Mouse (Mus musculus) liver, embryonic 11.5 days (tissue): ENCODE measurements at regions not wholly inside any gene's neighbourhood (a gene's known extent, or its start where the extent isn't known, plus 50 kb on each side); places are given as distances from the start of the nearest gene placed in this dataset.

ENCODE experiments used
- ATAC-seq: fragments of 200-750 bp; cut with Nextera tagmentation; replicated peaks from 2 replicates; pipeline ENCODE4 v1.8.0; 2017; ENCODE audit warnings: moderate number of reproducible peaks, mild to moderate bottlenecking, moderate TSS enrichment, moderate library complexity; ENCODE audit not compliant: low FRiP score
- DNase-seq: peaks from one replicate; pipeline ENCODE4 v3.0.0-alpha.2; 2017; ENCODE audit warnings: low spot score
- H3K27ac ChIP-seq: fragments of 300-500 bp; sonication (generic); 2 replicates; pipeline ENCODE4 v1.5.1; 2014; ENCODE audit warnings: mild to moderate bottlenecking, low read depth, low read length, control low read depth
- H3K27me3 ChIP-seq: fragments of 300-500 bp; sonication (generic); replicated peaks from 2 replicates; pipeline ENCODE4 v1.6.1; 2014; ENCODE audit warnings: low read length, mixed read lengths; ENCODE audit not compliant: control insufficient read depth, insufficient read depth
- H3K36me3 ChIP-seq: fragments of 300-500 bp; sonication (generic); 2 replicates; pipeline ENCODE4 v1.6.1; 2014; ENCODE audit warnings: mild to moderate bottlenecking, low read length, moderate library complexity, mixed read lengths; ENCODE audit not compliant: control insufficient read depth, insufficient read depth
- H3K4me1 ChIP-seq: fragments of 300-500 bp; sonication (generic); replicated peaks from 2 replicates; pipeline ENCODE4 v1.6.1; 2014; ENCODE audit warnings: low read length, mixed read lengths; ENCODE audit not compliant: control insufficient read depth, insufficient read depth
- H3K4me2 ChIP-seq: fragments of 300-500 bp; sonication (generic); 2 replicates; pipeline ENCODE4 v1.6.1; 2014; ENCODE audit warnings: mild to moderate bottlenecking, control low read depth, moderate library complexity
- H3K4me3 ChIP-seq: fragments of 300-500 bp; sonication (generic); 2 replicates; pipeline ENCODE4 v1.5.1; 2014; ENCODE audit warnings: low read depth, low read length, control low read depth
- H3K9ac ChIP-seq: fragments of 300-500 bp; sonication (generic); 2 replicates; pipeline ENCODE4 v1.6.1; 2014; ENCODE audit warnings: low read depth, low read length, control low read depth
- H3K9me3 ChIP-seq: fragments of 300-500 bp; sonication (generic); 2 replicates; pipeline ENCODE4 v1.6.1; 2016; ENCODE audit warnings: low read length, inconsistent platforms, mixed read lengths; ENCODE audit not compliant: control insufficient read depth
- WGBS: fragments of 180-500 bp; shearing (Covaris S2); extraction: QIAGEN DNeasy Blood & Tissue Kit; methylation state at CpG from one replicate; pipeline ENCODE4 v1.1.7; 2014; 5-methylcytosine and 5-hydroxymethylcytosine counted together

DNA sequence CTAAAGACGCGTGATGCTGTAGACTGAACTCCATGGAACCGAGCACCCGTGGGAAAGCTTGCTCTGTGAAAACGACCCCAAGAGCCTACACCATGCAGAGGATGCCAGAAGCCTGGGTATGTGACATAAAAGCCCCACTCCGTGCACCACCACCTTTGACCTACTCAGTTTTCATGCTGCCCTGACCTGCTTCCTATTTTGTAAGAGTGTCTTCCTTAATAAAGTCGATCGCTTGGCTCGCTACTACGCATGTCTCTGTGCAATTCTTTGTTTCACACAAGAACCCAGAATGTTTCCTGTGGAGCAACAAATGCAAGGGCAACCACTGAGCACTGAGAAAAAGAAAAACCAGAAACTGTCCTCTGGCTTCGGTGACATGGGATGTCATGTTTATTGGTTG lies 60.5 kb downstream of the Sec61b start:
- H3K9me3 ChIP-seq, result no peaks in the 10 kb centered on the region
- no peak for ATAC-seq
- no peaks in the 10 kb centered on the region for H3K4me1 ChIP-seq
- no peaks in the 10 kb centered on the region for H3K27me3 ChIP-seq
- DNase-seq, result no peak
- no peak overlapping the region for H3K27ac ChIP-seq
- no peak overlapping the region for H3K4me3 ChIP-seq
- H3K4me2 ChIP-seq, result no peak overlapping the region
- WGBS, result 88% methylated on average over 11 of the region's 11 CpGs
- H3K36me3 ChIP-seq, result no peaks in the 10 kb centered on the region
- no peak overlapping the region for H3K9ac ChIP-seq

DNA sequence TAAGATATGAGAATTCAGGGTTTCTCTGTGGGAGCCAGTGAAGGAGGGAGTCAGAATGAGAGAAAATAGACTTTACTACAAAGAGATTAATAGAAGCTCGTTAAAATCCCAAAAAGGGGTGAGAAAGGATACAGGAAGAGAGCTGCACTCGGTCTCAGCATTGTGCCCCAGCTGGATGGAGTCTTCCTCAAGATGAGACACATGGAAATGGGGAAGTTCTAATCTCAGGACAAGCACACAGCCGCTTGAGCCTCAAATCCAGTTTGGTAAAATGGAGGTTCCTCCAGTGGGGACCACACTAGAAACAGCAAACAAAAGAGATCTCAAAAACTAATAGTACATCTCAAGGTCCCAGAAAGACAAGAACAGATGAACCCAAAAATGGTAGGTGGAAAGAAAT lies 93.2 kb downstream of the Sec61b start:
- no peak overlapping the region for H3K9ac ChIP-seq
- no peak for DNase-seq
- no peaks in the 10 kb centered on the region for H3K4me1 ChIP-seq
- no peak overlapping the region for H3K4me3 ChIP-seq
- ATAC-seq, result no peak
- 52% methylated on average over 3 of the region's 3 CpGs for WGBS
- H3K9me3 ChIP-seq, result no peaks in the 10 kb centered on the region
- no peak overlapping the region for H3K4me2 ChIP-seq
- H3K27ac ChIP-seq, result no peak overlapping the region
- H3K36me3 ChIP-seq, result no peaks in the 10 kb centered on the region
- no peaks in the 10 kb centered on the region for H3K27me3 ChIP-seq

DNA sequence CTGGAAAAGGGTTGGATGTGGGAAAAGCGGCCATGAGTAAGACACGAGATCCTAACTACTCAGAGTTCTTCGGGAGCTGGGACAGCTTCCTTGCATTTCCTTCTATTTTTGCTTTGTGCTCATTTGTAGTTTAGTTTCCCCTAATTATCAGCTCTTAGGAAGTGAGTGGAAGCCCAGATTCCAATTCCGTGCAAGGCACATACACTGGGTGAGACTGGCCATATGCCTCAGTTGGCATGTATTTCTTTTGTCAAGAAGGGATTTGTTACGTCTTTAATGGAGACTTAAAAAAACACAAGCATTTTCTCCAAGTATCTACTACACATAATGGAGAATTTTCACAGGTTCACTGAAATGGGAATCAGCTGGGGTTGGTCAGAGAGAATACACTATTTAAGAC lies 96.4 kb downstream of the Sec61b start:
- ATAC-seq (no peak), DNase-seq (no peak)
- Histone ChIP-seq H3K36me3 (no peaks in the 10 kb centered on the region), H3K4me2 (no peak overlapping the region), H3K4me1 (no peaks in the 10 kb centered on the region), H3K27ac (no peak overlapping the region), H3K27me3 (0 out of 2 replicates have a peak, but pooled peaks cover 2% of the 10 kb centered on the region), H3K9me3 (no peaks in the 10 kb centered on the region), H3K4me3 (no peak overlapping the region), H3K9ac (no peak overlapping the region)
- WGBS, result 85% methylated on average over 5 of the region's 5 CpGs

DNA sequence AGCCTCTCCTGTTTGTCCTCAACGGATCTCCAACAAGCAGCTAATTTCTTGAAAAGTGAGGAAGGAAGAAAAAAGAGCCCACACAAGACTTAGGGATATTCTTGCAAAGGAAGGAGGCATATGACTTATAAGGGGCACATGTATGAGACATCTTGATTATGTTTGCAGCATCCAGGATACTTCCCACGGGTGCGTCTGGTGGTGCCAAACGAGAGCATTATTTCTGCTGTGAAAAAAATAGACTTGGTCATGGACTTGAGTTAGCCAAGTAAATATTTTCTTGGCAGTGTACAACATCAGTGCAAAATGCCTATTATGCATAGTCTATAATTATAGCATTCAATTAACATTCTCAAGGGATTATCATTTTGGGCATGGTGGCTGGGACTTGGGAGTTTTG lies 101.6 kb downstream of the Sec61b start:
- no peak overlapping the region for H3K4me3 ChIP-seq
- ATAC-seq, result no peak
- H3K4me2 ChIP-seq, result no peak overlapping the region
- DNase-seq, result no peak
- WGBS, result 83% methylated on average over 4 of the region's 4 CpGs
- no peaks in the 10 kb centered on the region for H3K4me1 ChIP-seq
- H3K9ac ChIP-seq, result no peak overlapping the region
- H3K27ac ChIP-seq, result no peak overlapping the region
- 0 out of 2 replicates have a peak, but pooled peaks cover 2% of the 10 kb centered on the region for H3K27me3 ChIP-seq
- H3K36me3 ChIP-seq, result no peaks in the 10 kb centered on the region
- H3K9me3 ChIP-seq, result no peaks in the 10 kb centered on the region

DNA sequence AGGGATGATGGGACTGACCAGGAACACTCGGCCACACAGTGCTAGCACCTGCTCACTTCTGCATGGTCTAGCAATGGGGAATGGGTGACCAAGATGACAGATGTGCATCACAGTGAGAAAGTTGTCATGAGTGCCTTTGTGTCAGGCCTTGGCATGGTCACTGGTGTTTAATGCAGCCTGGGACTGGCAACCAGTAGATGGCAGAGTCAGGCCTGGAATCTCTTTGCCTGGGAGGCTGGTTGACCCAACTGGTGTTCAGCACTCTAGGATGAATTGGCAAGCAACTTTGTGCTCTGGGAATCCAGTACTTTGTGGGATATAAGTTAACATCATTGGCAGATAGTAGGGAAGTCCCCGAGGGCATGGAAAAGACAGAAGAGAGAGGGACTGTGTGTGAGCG lies 103.0 kb downstream of the Sec61b start:
- Histone ChIP-seq H3K4me1 (no peaks in the 10 kb centered on the region), H3K9me3 (no peaks in the 10 kb centered on the region), H3K4me3 (no peak overlapping the region), H3K27ac (no peak overlapping the region), H3K36me3 (no peaks in the 10 kb centered on the region), H3K4me2 (no peak overlapping the region), H3K9ac (no peak overlapping the region), H3K27me3 (0 out of 2 replicates have a peak, but pooled peaks cover 2% of the 10 kb centered on the region)
- DNase-seq (no peak), ATAC-seq (no peak)
- 79% methylated on average over 3 of the region's 3 CpGs for WGBS

DNA sequence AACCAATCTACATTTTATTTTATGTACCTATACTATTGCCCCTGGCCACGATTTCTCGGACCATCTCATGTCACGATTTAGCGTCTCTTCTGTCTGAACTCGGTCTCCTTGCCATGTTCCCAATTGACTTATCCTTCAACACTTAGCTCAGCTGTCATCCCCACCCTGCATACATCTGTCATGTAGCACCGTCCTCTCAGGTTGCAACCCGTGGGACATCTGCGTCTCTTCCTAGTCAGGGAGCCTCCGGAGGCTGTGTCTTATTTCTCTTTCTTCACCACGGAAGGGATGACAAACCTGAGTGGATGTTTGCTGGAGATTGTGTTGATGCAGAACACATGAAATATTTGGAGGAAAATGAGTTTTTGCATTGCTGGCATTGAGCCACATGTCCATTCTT lies 104.2 kb downstream of the Sec61b start:
- Histone ChIP-seq H3K27me3 (0 out of 2 replicates have a peak, but pooled peaks cover 2% of the 10 kb centered on the region), H3K27ac (no peak overlapping the region), H3K4me3 (no peak overlapping the region), H3K36me3 (no peaks in the 10 kb centered on the region), H3K4me1 (no peaks in the 10 kb centered on the region), H3K4me2 (no peak overlapping the region), H3K9me3 (no peaks in the 10 kb centered on the region), H3K9ac (no peak overlapping the region)
- DNase-seq (no peak), ATAC-seq (no peak)
- 81% methylated on average over 10 of the region's 10 CpGs for WGBS

DNA sequence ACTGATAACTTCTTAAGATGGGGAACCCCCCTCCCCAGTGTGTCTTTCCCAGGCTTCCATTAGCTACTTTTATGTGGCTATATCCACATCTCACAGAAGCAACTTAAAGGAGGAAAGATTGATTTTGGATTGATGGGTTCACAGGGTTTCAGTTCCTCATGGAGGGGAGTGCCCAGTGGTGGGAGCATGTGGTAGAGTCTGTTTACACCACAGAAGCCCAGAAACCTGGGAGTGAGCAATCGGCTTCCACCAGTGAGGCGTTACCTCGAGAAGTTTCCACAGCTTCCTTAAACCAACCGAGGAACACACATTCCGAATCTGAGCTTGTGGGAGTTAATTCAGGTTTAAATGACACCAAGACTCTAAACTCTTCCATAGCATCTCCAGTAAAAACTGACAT lies 106.1 kb downstream of the Sec61b start:
- WGBS, result 81% methylated on average over 5 of the region's 5 CpGs

DNA sequence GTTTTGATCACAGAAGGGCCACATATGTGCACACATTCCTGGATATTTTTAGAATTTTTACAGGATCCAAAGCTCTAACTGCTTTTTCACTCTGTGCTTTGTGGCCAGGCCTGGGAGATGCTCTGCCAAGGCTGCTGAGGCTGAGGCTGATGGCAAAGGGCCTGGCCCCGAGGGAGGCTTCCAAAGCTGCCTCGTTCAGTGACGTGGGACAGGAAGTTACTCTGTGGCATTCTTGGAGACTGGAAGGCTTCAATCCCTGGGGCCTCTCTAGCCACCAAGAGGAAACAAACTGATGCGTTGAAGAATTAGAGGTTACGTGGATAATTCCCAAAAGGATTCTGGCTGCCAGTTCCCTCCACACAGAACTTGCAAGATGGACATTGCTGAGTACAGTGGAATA lies 112.8 kb downstream of the Sec61b start:
- Histone ChIP-seq H3K27me3 (no peaks in the 10 kb centered on the region), H3K4me3 (no peak overlapping the region), H3K9ac (no peak overlapping the region), H3K9me3 (no peaks in the 10 kb centered on the region), H3K4me1 (no peaks in the 10 kb centered on the region), H3K36me3 (no peaks in the 10 kb centered on the region), H3K4me2 (no peak overlapping the region), H3K27ac (no peak overlapping the region)
- no peak for DNase-seq
- 48% methylated on average over 5 of the region's 5 CpGs for WGBS
- ATAC-seq, result no peak

More for the DNA sequence above, 106.1 kb downstream of the Sec61b start:
- DNase-seq (no peak), ATAC-seq (no peak)
- Histone ChIP-seq H3K27me3 (no peaks in the 10 kb centered on the region), H3K27ac (no peak overlapping the region), H3K9ac (no peak overlapping the region), H3K4me2 (no peak overlapping the region), H3K4me1 (no peaks in the 10 kb centered on the region), H3K36me3 (no peaks in the 10 kb centered on the region), H3K4me3 (no peak overlapping the region), H3K9me3 (no peaks in the 10 kb centered on the region)

DNA sequence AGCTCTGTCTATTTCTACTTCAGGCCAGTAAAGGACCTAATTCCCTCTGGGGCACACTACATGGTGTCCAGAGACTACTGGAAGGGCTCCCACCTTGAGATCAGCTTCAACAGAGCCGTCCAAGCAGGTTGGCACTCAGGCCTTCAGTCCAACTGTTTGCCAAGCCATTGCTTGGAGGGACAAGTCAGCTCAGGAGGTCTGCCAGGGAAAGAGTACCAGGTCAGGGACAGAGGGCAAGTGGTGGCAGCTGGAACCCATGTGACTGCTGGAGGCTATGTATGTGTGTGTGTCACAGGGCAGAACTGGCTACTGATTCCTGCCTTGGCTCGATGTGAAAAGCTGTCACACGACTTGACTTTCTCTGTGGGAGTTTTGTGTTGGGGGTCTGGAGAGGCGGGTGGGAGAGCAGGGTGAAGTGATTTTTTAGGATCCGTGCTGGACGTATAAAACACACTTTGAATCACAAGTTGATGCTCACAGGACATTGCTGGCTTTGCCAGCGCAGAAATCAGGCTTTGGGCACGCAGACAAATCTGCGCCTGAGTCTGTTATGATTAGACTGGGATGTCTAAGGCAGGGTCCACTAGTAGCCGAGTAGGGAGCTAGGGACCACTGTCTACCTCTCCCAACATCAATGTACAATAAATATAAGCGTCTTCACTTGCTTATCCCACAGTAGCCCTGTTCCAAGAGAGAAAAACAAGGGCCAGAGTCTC lies 118.0 kb downstream of the Sec61b start:
- Histone ChIP-seq H3K9ac (no peak overlapping the region), H3K27me3 (no peaks in the 10 kb centered on the region), H3K4me3 (no peak overlapping the region), H3K4me1 (no peaks in the 10 kb centered on the region), H3K9me3 (no peaks in the 10 kb centered on the region), H3K36me3 (no peaks in the 10 kb centered on the region), H3K27ac (no peak overlapping the region), H3K4me2 (no peak overlapping the region)
- 82% methylated on average over 11 of the region's 11 CpGs for WGBS
- ATAC-seq, result no peak
- DNase-seq, result no peak
